Mouse (Mus musculus) layer of hippocampus, postnatal 25 days (tissue): ENCODE measurements around the gene Gm30302. TPM values are rescaled to one million over a fixed set of nuclear protein-coding genes. Genes with fewer than 3 reads are reported as not detected.

Source experiments
- DNase-seq, 2 experiments: peaks; one replicate each; pipeline ENCODE4 v3.0.0; 2022; ENCODE audit warnings: mixed read lengths in 2 of 2, low spot score in 1 of 2; ENCODE audit errors: extremely low spot score in 1 of 2
- total RNA-seq, 2 experiments: library from RNA; stranded (reverse); gene quantifications; 2 replicates each; pipeline ENCODE4 v1.2.3; 2021

The Gm30302 gene
- total RNA-seq, 2 experiments from 2014 or later, result not detected

DNA sequence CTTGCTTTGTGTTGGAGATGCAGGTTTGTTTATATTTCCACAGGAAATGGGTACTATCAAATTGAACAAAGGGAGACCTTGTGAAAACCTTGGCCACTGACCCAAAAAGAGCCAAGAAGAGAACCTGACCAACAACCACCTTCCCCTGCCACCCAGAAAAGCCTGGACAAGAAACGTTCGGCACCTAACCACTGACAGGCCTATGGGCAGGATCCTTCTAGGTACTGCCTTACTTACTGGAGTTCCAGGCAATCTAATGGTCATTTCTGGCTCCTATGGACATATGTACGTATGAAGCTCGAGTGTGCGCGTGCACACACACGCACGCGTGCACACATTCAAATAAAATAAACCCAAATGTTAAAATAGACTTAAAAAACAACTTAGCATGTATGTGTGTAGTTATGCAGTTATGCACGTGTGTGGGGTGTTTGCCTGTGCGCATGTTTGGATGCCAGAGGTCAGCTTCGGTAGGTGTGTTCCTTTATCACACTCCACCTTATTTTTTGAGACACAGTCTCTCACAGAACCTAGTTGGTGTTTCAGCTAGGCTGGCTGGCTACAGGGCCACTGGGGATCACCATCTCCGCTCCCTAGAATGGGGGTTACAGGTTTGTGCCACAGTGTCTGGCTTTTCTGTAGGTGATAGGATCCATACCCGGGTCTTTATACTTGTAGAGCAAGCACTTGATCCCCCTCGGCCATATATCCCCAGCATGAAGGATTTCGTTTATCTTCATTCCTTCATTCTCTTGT, 57.3 kb downstream of the Gm30302 start:
- no peak for DNase-seq

DNA sequence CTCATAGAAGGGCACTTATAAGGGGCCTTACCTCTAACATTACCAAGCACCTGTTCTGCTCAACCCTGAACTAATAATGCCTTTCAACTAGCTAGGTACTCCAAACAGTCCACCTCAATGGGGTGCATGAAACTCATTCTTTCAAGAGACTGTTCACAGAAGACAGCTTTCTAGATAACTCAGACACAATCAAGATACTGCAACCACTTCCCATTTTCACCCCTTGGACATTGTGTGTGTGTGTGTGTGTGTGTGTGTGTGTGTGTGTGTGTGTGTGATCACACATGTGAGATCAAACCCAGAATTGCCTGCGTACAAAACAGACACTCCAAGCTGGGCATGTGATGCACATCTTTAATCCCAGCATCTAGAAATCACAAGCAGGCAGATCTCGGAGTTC, 60.8 kb downstream of the Gm30302 start:
- DNase-seq, result no peak

DNA sequence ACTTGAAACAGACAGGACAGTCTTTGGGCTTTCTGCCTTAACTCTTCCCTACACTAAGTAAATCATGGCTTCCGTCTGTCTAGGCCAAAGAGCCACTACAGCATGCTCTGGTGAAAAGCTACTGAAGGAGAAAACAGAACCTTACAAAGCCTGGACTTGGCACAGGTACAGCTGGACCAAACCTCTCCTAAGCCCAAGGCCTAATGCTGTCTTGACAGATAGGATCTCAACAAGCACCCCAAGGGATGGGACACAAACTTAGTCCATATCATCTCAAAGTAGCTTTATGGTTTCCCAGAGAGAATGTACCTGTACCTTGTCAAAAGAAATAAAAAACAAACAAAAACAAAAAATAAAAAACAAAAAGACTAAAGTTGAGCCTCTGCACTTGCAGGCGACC, 62.4 kb downstream of the Gm30302 start:
- no peak for DNase-seq

Other genes with a start within 250 kb of the Gm30302 start
- under 1 TPM in 1 of 2 experiments, not detected in 1; 0.57 TPM for gene Omd, start 216.5 kb downstream of the Gm30302 start, total RNA-seq
- gene Ogn, start 191.0 kb downstream of the Gm30302 start, total RNA-seq, result 1 to 10 TPM; 2.5 to 2.9 TPM
- gene Cenpp, start 146.2 kb downstream of the Gm30302 start, total RNA-seq, result 1 to 10 TPM; 1.2 to 2.1 TPM
- gene Nol8, start 145.9 kb downstream of the Gm30302 start, total RNA-seq, result 10 to 100 TPM; 29.3 to 30.7 TPM
- gene Iars, start 116.9 kb downstream of the Gm30302 start, total RNA-seq, result 10 to 100 TPM; 68.7 to 69.9 TPM